Mouse (Mus musculus) limb, embryonic 11.5 days (tissue): Measurements from ENCODE around the gene Gm10260. TPM values are rescaled to one million over a fixed set of nuclear protein-coding genes. Genes with fewer than 3 reads are reported as not detected.

Source experiments
- ATAC-seq: fragments of 200-750 bp; cut with Nextera tagmentation; 2 replicates; pipeline ENCODE4 v1.8.0; 2017; ENCODE audit warnings: low read depth; ENCODE audit not compliant: insufficient number of reproducible peaks, low FRiP score, low TSS enrichment
- DNase-seq: peaks from one replicate; pipeline ENCODE4 v3.0.0-alpha.2; 2015; ENCODE audit warnings: low spot score
- H3K27ac ChIP-seq: fragments of 300-500 bp; sonication (generic); replicated peaks from 2 replicates; pipeline ENCODE4 v1.5.1; 2014; ENCODE audit warnings: low read depth, mild to moderate bottlenecking, low read length
- H3K27me3 ChIP-seq: fragments of 300-500 bp; sonication (generic); 2 replicates; pipeline ENCODE4 v1.6.1; 2014; ENCODE audit warnings: mild to moderate bottlenecking, low read length, mixed read lengths; ENCODE audit not compliant: control insufficient read depth, insufficient read depth
- H3K36me3 ChIP-seq: fragments of 300-500 bp; sonication (generic); 2 replicates; pipeline ENCODE4 v1.6.1; 2014; ENCODE audit warnings: mild to moderate bottlenecking, low read length, moderate library complexity, mixed read lengths; ENCODE audit not compliant: control insufficient read depth, insufficient read depth
- H3K4me1 ChIP-seq: fragments of 300-500 bp; sonication (generic); 2 replicates; pipeline ENCODE4 v1.6.1; 2014; ENCODE audit warnings: low read length, mixed read lengths; ENCODE audit not compliant: control insufficient read depth, insufficient read depth
- H3K4me2 ChIP-seq: fragments of 300-500 bp; sonication (generic); 2 replicates; pipeline ENCODE4 v1.6.1; 2014; ENCODE audit warnings: low read depth, mild to moderate bottlenecking, moderate library complexity; ENCODE audit not compliant: severe bottlenecking
- H3K4me3 ChIP-seq: fragments of 300-500 bp; sonication (generic); 2 replicates; pipeline ENCODE4 v1.5.1; 2014; ENCODE audit warnings: low read depth, low read length
- H3K9ac ChIP-seq: fragments of 300-500 bp; sonication (generic); 2 replicates; pipeline ENCODE4 v1.6.1; 2014; ENCODE audit warnings: mild to moderate bottlenecking, low read length
- H3K9me3 ChIP-seq: fragments of 300-500 bp; sonication (generic); 2 replicates; pipeline ENCODE4 v1.6.1; 2016; ENCODE audit warnings: low read length; ENCODE audit not compliant: control insufficient read depth
- WGBS: fragments of 180-500 bp; shearing (Covaris S2); extraction: QIAGEN DNeasy Blood & Tissue Kit; methylation state at CpG from one replicate; pipeline ENCODE4 v1.1.7; 2014; 5-methylcytosine and 5-hydroxymethylcytosine counted together
- polyA plus RNA-seq: library from polyadenylated mRNA; unstranded; fragments of >200 nt; fragmentation: Nextera tagmentation; extraction: Ambion mirVana; gene quantifications from 2 replicates; pipeline ENCODE4 v1.2.1, GENCODE M21; 2014

The Gm10260 gene
- polyA plus RNA-seq, 1 experiment from 2014 or later, result 7.5 TPM

GRCm38 (mm10) chr13:97785167-97785835 lies 24.9 kb upstream of the Gm10260 start:
- Histone ChIP-seq H3K9me3 (no peaks in the 10 kb centered on the region), H3K27me3 (no peaks in the 10 kb centered on the region), H3K36me3 (no peaks in the 10 kb centered on the region), H3K9ac (no peak overlapping the region), H3K4me3 (no peak overlapping the region), H3K27ac (peak overlapping the region; percentile 60; the same call in 1 of the 2 replicates), H3K4me2 (no peak overlapping the region), H3K4me1 (peaks cover 31% of the 10 kb centered on the region)
- DNase-seq (peak; percentile 77), ATAC-seq (peak; percentile 80)
- 20% methylated on average over 10 of the region's 10 CpGs for WGBS

DNA sequence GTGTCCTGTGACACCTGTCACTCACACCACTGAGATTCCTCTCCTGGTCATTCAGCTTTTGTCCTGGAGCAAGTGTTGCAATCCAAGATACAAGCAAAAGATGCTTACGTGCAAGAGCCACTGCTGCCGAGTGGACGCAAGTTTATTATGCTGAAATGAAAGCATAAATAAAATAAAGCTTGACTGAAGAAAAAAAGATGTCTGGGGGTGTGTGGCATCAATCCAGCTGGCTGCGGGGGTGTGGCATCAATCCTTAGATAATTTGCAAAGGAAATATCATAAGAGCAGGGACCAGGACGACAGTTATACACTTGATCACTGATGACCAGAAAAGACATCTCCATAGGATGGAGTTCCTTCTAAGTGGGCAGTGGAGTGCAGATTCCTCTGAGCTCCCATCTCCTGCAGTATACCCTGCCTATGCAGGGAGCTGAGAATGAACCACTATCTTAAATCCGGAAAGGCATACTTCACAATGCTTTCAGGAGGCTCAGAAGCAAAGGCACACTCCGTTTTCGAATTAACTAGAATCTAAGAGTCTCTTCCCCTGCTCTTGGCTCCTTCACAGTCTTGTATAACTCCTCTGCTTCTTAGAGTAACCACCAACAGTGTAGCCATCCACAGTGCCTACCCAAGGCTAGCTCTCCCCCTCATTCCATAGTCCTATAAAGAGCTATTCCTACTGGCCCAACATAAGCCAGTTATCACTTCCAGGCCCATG lies 23.2 kb upstream of the Gm10260 start:
- WGBS, result 89% methylated on average over 8 of the region's 8 CpGs
- Histone ChIP-seq H3K4me2 (no peak overlapping the region), H3K27me3 (no peaks in the 10 kb centered on the region), H3K9me3 (no peaks in the 10 kb centered on the region), H3K4me3 (no peak overlapping the region), H3K9ac (no peak overlapping the region), H3K27ac (no peak overlapping the region; the same call in 1 of the 2 replicates), H3K4me1 (peaks cover 31% of the 10 kb centered on the region), H3K36me3 (no peaks in the 10 kb centered on the region)
- ATAC-seq (no peak), DNase-seq (no peak)

- Histone ChIP-seq H3K27ac (no peak overlapping the region), H3K27me3 (no peaks in the 10 kb centered on the region), H3K9ac (no peak overlapping the region), H3K9me3 (no peaks in the 10 kb centered on the region), H3K4me2 (no peak overlapping the region), H3K36me3 (no peaks in the 10 kb centered on the region), H3K4me1 (peaks cover 27% of the 10 kb centered on the region), H3K4me3 (no peak overlapping the region)
- DNase-seq, result no peak
- no peak for ATAC-seq
- 53% methylated on average over 7 of the region's 7 CpGs for WGBS
Observed at GRCm38 (mm10) chr13:97782063-97782462, 21.6 kb upstream of the Gm10260 start.

DNA sequence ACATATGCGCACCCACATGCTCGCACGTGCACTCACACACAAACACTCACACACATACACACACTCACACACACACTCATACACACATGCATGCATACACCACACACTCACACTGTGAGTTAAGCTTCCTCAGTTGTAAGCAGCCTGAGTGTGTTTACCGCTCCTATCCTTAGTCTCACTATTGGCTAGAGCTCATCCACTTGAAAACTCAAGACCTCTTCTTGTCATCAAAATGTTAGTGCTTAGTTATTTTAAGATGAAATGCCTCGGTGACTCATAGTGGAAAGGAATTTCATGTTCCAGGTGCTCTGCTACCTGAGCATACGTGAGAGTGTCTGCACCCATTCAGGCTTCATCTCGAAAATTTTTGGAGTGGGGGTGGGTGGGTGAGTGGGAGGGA lies 21.2 kb upstream of the Gm10260 start:
- ATAC-seq (no peak), DNase-seq (no peak)
- no peak overlapping the region for H3K4me2 ChIP-seq
- H3K27me3 ChIP-seq, result no peaks in the 10 kb centered on the region
- no peaks in the 10 kb centered on the region for H3K9me3 ChIP-seq
- no peaks in the 10 kb centered on the region for H3K36me3 ChIP-seq
- no peak overlapping the region for H3K9ac ChIP-seq
- no peak overlapping the region for H3K27ac ChIP-seq
- 89% methylated on average over 7 of the region's 7 CpGs for WGBS
- H3K4me1 ChIP-seq, result peaks cover 23% of the 10 kb centered on the region
- H3K4me3 ChIP-seq, result no peak overlapping the region

GRCm38 (mm10) chr13:97780556-97780955 lies 20.1 kb upstream of the Gm10260 start:
- H3K4me3 ChIP-seq, result no peak overlapping the region
- H3K27ac ChIP-seq, result no peak overlapping the region
- WGBS, result 53% methylated on average over 2 of the region's 2 CpGs
- H3K9ac ChIP-seq, result no peak overlapping the region
- DNase-seq (no peak), ATAC-seq (no peak)
- no peaks in the 10 kb centered on the region for H3K27me3 ChIP-seq
- no peaks in the 10 kb centered on the region for H3K9me3 ChIP-seq
- no peaks in the 10 kb centered on the region for H3K36me3 ChIP-seq
- no peak overlapping the region for H3K4me2 ChIP-seq
- peaks cover 16% of the 10 kb centered on the region for H3K4me1 ChIP-seq

DNA sequence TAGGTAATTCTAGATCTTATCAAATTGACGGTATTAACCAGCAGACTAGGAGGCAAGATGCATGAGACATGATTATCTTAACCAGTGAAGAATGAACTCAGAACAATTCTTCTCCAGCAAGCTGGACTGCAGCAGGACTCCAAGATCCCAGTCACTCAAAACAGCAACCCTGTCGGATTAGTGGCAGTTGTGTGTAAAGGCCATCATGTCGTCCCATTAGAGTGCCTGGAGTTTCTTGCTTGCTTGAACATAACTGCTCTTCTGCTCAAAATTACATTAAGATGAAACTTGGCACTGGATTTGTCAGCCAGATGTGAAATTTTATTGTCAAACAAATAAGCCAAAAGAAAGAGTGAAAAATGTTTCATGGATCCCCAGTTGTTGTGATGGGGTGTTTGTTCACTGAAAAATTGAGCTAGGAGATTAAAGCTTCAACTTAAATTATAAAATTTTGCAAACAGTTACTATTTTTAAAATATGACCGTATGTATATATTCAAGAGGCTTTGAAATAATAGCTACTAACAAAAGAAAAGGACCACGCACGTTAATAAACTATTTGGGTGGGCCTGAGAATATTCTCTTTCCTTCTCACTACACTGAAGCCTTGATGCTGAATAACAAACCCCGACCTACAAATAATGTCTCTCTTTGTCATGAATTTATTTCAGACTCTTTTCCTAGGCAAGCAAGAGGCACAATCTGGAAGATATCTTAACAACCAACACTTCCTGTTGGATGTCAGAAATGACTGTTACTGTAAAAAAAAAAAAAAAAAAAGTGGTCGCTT lies 19.4 kb upstream of the Gm10260 start:
- 85% methylated on average over 8 of the region's 8 CpGs for WGBS
- H3K27me3 ChIP-seq, result no peaks in the 10 kb centered on the region
- no peak overlapping the region for H3K4me2 ChIP-seq
- no peaks in the 10 kb centered on the region for H3K9me3 ChIP-seq
- peaks cover 16% of the 10 kb centered on the region for H3K4me1 ChIP-seq
- H3K27ac ChIP-seq, result no peak overlapping the region
- H3K36me3 ChIP-seq, result no peaks in the 10 kb centered on the region
- DNase-seq (no peak), ATAC-seq (no peak)
- no peak overlapping the region for H3K9ac ChIP-seq
- no peak overlapping the region for H3K4me3 ChIP-seq

DNA sequence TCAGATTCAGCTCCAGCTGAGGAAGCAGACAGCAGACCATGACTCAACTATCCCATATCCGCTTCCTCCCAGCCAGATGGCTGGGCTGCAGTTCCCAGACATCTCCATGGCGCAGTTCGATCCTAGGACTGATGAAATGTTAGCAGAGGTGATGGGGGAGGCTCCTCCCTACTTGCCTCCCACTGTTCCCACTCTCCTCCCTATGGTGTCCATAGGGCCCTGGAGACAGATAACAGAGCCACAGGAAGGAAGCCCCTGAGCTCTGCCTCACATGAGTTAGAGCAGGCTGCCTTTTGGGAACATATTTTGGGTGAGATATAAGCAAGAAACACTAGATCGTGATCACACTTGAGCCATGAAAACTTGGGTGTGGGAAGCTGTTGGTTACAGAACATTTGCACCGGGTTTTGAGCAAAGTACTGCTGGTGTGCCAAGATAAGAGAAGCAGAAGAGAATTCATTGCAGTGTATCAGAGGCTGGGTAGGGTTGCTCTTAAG lies 18.3 kb upstream of the Gm10260 start:
- Histone ChIP-seq H3K4me3 (no peak overlapping the region), H3K4me1 (peaks cover 7% of the 10 kb centered on the region), H3K9me3 (no peaks in the 10 kb centered on the region), H3K27ac (no peak overlapping the region), H3K9ac (no peak overlapping the region), H3K4me2 (no peak overlapping the region), H3K27me3 (no peaks in the 10 kb centered on the region), H3K36me3 (no peaks in the 10 kb centered on the region)
- WGBS, result 93% methylated on average over 5 of the region's 5 CpGs
- ATAC-seq, result no peak
- no peak for DNase-seq

- H3K4me1 ChIP-seq, result peaks cover 4% of the 10 kb centered on the region
- 83% methylated on average over 2 of the region's 2 CpGs for WGBS
- no peak overlapping the region for H3K4me2 ChIP-seq
- H3K36me3 ChIP-seq, result no peaks in the 10 kb centered on the region
- no peak overlapping the region for H3K4me3 ChIP-seq
- DNase-seq (no peak), ATAC-seq (no peak)
- H3K9ac ChIP-seq, result no peak overlapping the region
- H3K27ac ChIP-seq, result no peak overlapping the region
- H3K27me3 ChIP-seq, result no peaks in the 10 kb centered on the region
- no peaks in the 10 kb centered on the region for H3K9me3 ChIP-seq
Observed at GRCm38 (mm10) chr13:97777667-97778066, 17.2 kb upstream of the Gm10260 start.
